Mouse (Mus musculus): Measurements from ENCODE around the gene Dcaf11. TPM values are rescaled to one million over a fixed set of nuclear protein-coding genes. Genes with fewer than 3 reads are reported as not detected.

The Dcaf11 gene
- total and polyA plus RNA-seq, 3 experiments = 24.3 to 37.9 TPM; not detected in 1

DNA sequence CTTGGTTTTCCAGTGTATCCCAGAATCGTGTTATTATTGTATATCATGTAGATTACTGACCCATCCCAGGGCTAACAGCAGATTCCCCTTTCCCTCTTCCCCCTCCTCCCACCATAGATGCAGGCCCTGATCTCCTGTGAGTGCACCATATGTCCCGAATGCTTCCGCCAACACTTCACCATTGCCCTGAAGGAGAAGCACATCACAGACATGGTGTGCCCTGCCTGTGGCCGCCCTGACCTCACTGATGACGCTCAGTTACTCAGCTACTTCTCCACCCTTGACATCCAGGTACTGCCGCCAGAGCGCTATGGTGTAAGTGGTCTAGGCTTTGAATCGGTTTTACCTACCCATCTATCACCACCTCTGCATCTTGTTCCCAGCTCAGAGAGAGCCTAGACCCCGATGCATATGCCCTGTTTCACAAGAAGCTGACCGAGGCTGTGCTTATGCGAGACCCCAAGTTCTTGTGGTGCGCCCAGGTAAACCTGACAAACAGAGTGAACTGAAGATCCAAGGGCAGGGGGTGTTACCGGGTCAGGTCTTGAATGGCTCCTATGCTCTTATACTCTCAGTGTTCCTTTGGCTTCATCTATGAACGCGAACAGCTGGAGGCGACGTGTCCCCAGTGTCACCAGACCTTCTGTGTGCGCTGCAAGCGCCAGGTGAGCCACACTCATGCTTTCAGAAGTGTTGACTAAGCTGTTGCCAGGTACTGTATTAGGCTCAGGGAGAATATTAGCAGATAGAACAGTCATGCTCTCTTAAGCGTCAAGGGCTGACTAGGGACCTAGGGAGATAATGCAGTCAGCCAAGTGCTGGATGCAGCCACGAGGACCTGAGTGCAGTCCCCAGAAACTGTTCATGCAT, 39.0 kb downstream of the Dcaf11 start:
- DNase-seq (ENCODE audit: low read depth, low spot score) = no peak
- Histone ChIP-seq H3K9ac (ENCODE audit: control insufficient read depth, low read depth, low read length, poor library complexity, severe bottlenecking) (no peak overlapping the region), H3K4me1 (ENCODE audit: control insufficient read depth in 1 of 2, insufficient read depth in 2 of 2, low read length in 2 of 2) (peaks cover 0 to 4% of the 10 kb centered on the region in 2 experiments; a peak in 1 of 4 replicates), H3K9me3 (replicated peaks; ENCODE audit: insufficient read depth, low read length) (no peaks in the 10 kb centered on the region), H3K4me3 (ENCODE audit: control insufficient read depth in 1 of 2, insufficient read depth in 1 of 2, low read depth in 2 of 2, low read length in 2 of 2) (no peak overlapping the region), H3K27ac (ENCODE audit: control insufficient read depth, low read depth, low read length) (no peak overlapping the region), H3K36me3 (ENCODE audit: control insufficient read depth in 1 of 2, insufficient read depth in 2 of 2, low read length in 2 of 2) (peaks cover 3 to 5% of the 10 kb centered on the region in 2 experiments; a peak in 3 of 4 replicates), H3K79me2 (ENCODE audit: control insufficient read depth, insufficient read depth, low read length, poor library complexity) (peaks cover 1% of the 10 kb centered on the region), H3K27me3 (ENCODE audit: control insufficient read depth in 1 of 2, insufficient read depth in 2 of 2, low read length in 2 of 2) (no peaks in the 10 kb centered on the region)
- no peak for TF ChIP-seq RCOR1 (IDR thresholded peaks at IDR 0.05; ENCODE audit: low read depth, low read length)
- TF ChIP-seq EP300 (IDR thresholded peaks at IDR 0.05; ENCODE audit: low read depth in 1 of 2, low read length in 2 of 2) = no peak
- TF ChIP-seq CHD1 (IDR thresholded peaks at IDR 0.05; ENCODE audit: low read depth, low read length) = no peak
- TF ChIP-seq KAT2A (conservative IDR thresholded peaks at IDR 0.05; ENCODE audit: low read depth, low read length) = no peak
- no peak for TF ChIP-seq MAFK (IDR thresholded peaks at IDR 0.05; ENCODE audit: borderline replicate concordance, low read depth, low read length)
- TF ChIP-seq ETS1 (IDR thresholded peaks at IDR 0.05; ENCODE audit: low read depth, low read length) = no peak
- no peak for TF ChIP-seq UBTF (IDR thresholded peaks at IDR 0.05; ENCODE audit: borderline replicate concordance, insufficient read depth, low read depth, low read length)
- TF ChIP-seq ZMIZ1 (IDR thresholded peaks at IDR 0.05; ENCODE audit: low read depth, low read length) = no peak
- TF ChIP-seq USF2 (IDR thresholded peaks at IDR 0.05; ENCODE audit: borderline replicate concordance in 1 of 2, insufficient read depth in 1 of 2, low read depth in 1 of 2, low read length in 2 of 2) = no peak
- no peak for TF ChIP-seq TBP (IDR thresholded peaks at IDR 0.05; ENCODE audit: low read depth, low read length)
- TF ChIP-seq ELF1 (IDR thresholded peaks at IDR 0.05; ENCODE audit: low read depth, low read length) = no peak
- no peak for TF ChIP-seq MXI1 (IDR thresholded peaks at IDR 0.05; ENCODE audit: low read depth, low read length)
- TF ChIP-seq MYB (IDR thresholded peaks at IDR 0.05; ENCODE audit: low read depth, low read length) = no peak
- TF ChIP-seq GABPA (IDR thresholded peaks at IDR 0.05; ENCODE audit: low read depth, low read length) = no peak
- no peak for TF ChIP-seq USF1 (IDR thresholded peaks at IDR 0.05; ENCODE audit: low read depth, low read length)
- TF ChIP-seq TCF12 (IDR thresholded peaks at IDR 0.05; ENCODE audit: low read depth, low read length) = no peak

DNA sequence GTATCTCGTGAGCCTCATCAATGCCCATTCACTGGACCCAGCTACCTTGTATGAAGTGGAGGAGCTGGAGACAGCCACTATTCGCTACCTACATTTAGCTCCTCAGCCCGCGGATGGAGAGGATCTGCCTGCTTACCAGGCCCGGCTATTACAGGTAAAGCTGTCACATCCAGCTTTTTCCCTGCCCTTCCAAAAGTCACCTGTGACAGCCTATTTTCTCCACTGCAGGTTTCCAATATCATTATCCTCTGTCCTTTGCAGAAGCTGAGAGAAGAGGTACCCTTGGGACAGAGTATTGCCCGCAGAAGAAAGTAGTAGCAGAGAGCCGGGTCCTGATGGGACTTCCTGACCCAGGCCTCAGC, 43.4 kb downstream of the Dcaf11 start, which contains the start of gene Irf9:
Irf9 (plus strand) TSS at position 301 of the 362 bp plus-strand sequence.
- Histone ChIP-seq H3K79me2 (ENCODE audit: control insufficient read depth, insufficient read depth, low read length, poor library complexity) (no peaks in the 10 kb centered on the region), H3K36me3 (ENCODE audit: control insufficient read depth in 1 of 2, insufficient read depth in 2 of 2, low read length in 2 of 2) (peaks cover 0 to 12% of the 10 kb centered on the region in 2 experiments; a peak in 3 of 4 replicates), H3K4me3 (ENCODE audit: control insufficient read depth in 1 of 2, insufficient read depth in 1 of 2, low read depth in 2 of 2, low read length in 2 of 2) (peak within 1 kb of the TSS; percentile 54 to 84), H3K4me1 (ENCODE audit: control insufficient read depth in 1 of 2, insufficient read depth in 2 of 2, low read length in 2 of 2) (peaks cover 3 to 7% of the 10 kb centered on the region in 2 experiments; a peak in 2 of 4 replicates), H3K27ac (ENCODE audit: control insufficient read depth, low read depth, low read length) (peak within 1 kb of the TSS; percentile 73), H3K9ac (ENCODE audit: control insufficient read depth, low read depth, low read length, poor library complexity, severe bottlenecking) (peak within 1 kb of the TSS; percentile 65), H3K27me3 (ENCODE audit: control insufficient read depth in 1 of 2, insufficient read depth in 2 of 2, low read length in 2 of 2) (no peaks in the 10 kb centered on the region), H3K9me3 (replicated peaks; ENCODE audit: insufficient read depth, low read length) (no peaks in the 10 kb centered on the region)
- DNase-seq (ENCODE audit: low read depth, low spot score) = no peak
- TF ChIP-seq CHD1 (IDR thresholded peaks at IDR 0.05; ENCODE audit: low read depth, low read length) = no peak
- TF ChIP-seq MEF2A (IDR thresholded peaks at IDR 0.05; ENCODE audit: extremely low read depth, insufficient replicate concordance, low read depth, low read length, poor library complexity, severe bottlenecking) = no peak
- no peak for TF ChIP-seq ZNF384 (IDR thresholded peaks at IDR 0.05; ENCODE audit: low read depth, low read length)
- no peak for TF ChIP-seq MYC (IDR thresholded peaks at IDR 0.05; ENCODE audit: low read depth, low read length)
- TF ChIP-seq EP300 (IDR thresholded peaks at IDR 0.05; ENCODE audit: low read depth in 1 of 2, low read length in 2 of 2) = no peak
- no peak for TF ChIP-seq TCF12 (IDR thresholded peaks at IDR 0.05; ENCODE audit: low read depth, low read length)
- no peak for TF ChIP-seq MXI1 (IDR thresholded peaks at IDR 0.05; ENCODE audit: low read depth, low read length)
- TF ChIP-seq MAX (IDR thresholded peaks at IDR 0.05; ENCODE audit: low read length) = no peak
- no peak for TF ChIP-seq SMC3 (IDR thresholded peaks at IDR 0.05; ENCODE audit: low read depth, low read length)
- TF ChIP-seq NRF1 (IDR thresholded peaks at IDR 0.05; ENCODE audit: insufficient read depth, low read depth, low read length, poor library complexity, severe bottlenecking) = no peak
- no peak for TF ChIP-seq ZKSCAN1 (IDR thresholded peaks at IDR 0.05; ENCODE audit: low read depth, low read length)

All from MEL (cell line).